Mouse (Mus musculus): ENCODE measurements around the gene Mettl7a3.

DNA sequence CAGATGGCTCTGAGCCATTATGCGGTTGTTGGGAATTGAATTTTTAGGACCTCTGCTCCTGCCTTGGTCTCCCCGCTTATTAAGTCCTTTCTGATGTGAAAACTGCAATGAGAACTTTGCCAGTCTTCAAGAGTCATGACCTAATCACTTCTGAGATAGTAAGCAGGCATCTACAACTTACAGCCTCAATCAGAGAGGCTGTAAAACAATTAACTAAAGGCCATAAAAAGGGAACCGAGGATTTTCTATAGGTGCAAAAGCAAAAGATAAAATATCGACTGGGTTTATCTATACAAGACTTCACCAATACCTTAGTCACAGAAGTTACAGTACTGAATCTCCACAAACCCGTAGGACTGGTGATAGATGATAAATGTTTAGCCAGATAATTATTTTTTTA lies 21.1 kb downstream of the Mettl7a3 start:
- no peak for TF ChIP-seq CTCF (IDR thresholded peaks at IDR 0.05; ENCODE audit: low read depth)
- no peak for TF ChIP-seq EP300 (IDR thresholded peaks at IDR 0.05; ENCODE audit: low read depth)

Measured in liver, embryonic 14.5 days (tissue).